Comparison of ENCODE assay signal across 8 mouse cellular contexts in genomic region chr7:19817382-19818105, GRCm38 (mm10). TPM values are rescaled to one million over a fixed set of nuclear protein-coding genes. Genes with fewer than 3 reads are reported as not detected.
DNase-seq lines count a peak whose midpoint lies in the region; ATAC-seq and TF ChIP-seq lines count a peak whose summit lies in the region.

No protein-coding gene starts in this region.

- no peak for TF ChIP-seq CTCF in layer of hippocampus, adult 2 months (conservative IDR thresholded peaks at IDR 0.05)

- peaks cover 82% of the 10 kb centered on the region for H3K27me3 ChIP-seq in heart, embryonic 10.5 days (ENCODE audit: insufficient read depth, poor library complexity, severe bottlenecking)

- H3K36me3 ChIP-seq in heart, embryonic 10.5 days, result no peaks in the 10 kb centered on the region
- peaks cover 28% of the 10 kb centered on the region for H3K36me3 ChIP-seq in macrophage (ENCODE audit: inconsistent target)

- no peaks in the 10 kb centered on the region for H3K9me3 ChIP-seq in heart, embryonic 10.5 days

- peak overlapping the region; percentile 59 for H3K27ac ChIP-seq in heart, embryonic 10.5 days
- peak overlapping the region; percentile 89 for H3K27ac ChIP-seq in macrophage
- H3K27ac ChIP-seq in layer of hippocampus, adult 2 months, result no peak overlapping the region

- WGBS in heart, embryonic 10.5 days, result 8% methylated on average over 15 of the region's 15 CpGs
- 14% methylated on average over 14 of the region's 15 CpGs for whole genome bisulfite sequencing in macrophage (ENCODE audit: missing documents)

- H3K4me3 ChIP-seq in heart, embryonic 10.5 days, result peak overlapping the region; percentile 59
- H3K4me3 ChIP-seq in macrophage (ENCODE audit: inconsistent target), result peak overlapping the region; percentile 59
- H3K4me3 ChIP-seq in layer of hippocampus, adult 2 months, result no peak overlapping the region; the same call in 1 of the 2 replicates

- H3K4me1 ChIP-seq in heart, embryonic 10.5 days, result peaks cover 39% of the 10 kb centered on the region

- peak; percentile 27 to 28 for DNase-seq in frontal cortex, postnatal 36 days (ENCODE audit: low spot score in 2 of 2)
- peak; percentile 54 for DNase-seq in embryo, embryonic 9.5 days (ENCODE audit: extremely low spot score)
- DNase-seq in heart, embryonic 10.5 days (ENCODE audit: low spot score), result no peak
- peak; percentile 85 for DNase-seq in kidney, postnatal 10 days
- DNase-seq in right cerebral cortex, postnatal 25 days, result peak; percentile 33
- no peak for DNase-seq in layer of hippocampus, adult 2 months (ENCODE audit: low spot score in 2 of 2)

- ATAC-seq in frontal cortex, adult (ENCODE audit: low TSS enrichment), result no peak

- H3K79me2 ChIP-seq in macrophage (ENCODE audit: inconsistent target), result peaks cover 55% of the 10 kb centered on the region; the same call in 1 of the 2 replicates

RNA-seq across cellular contexts. Expression of gene Bcl3, which starts 5.0 kb away (rescaled TPM):
- 1.3 and 2.7 TPM in 2 replicates for polyA plus RNA-seq in heart, embryonic 10.5 days (2016; fragmentation: Nextera tagmentation; extraction: Ambion mirVana)
- total RNA-seq in macrophage (2018; cell fraction: chromatin; rRNA removed), result 100 to 1,000 TPM in 19 of 26 experiments, 10 to 100 TPM in 7; 42.2 to 379 (median 140) TPM
- total RNA-seq in macrophage (2018; cell fraction: cytosol; rRNA removed), result 100 to 1,000 TPM in 3 of 26 experiments, 10 to 100 TPM in 23; 34.3 to 219 (median 64.3) TPM
- total RNA-seq in macrophage (2018; cell fraction: nucleus; rRNA removed), result 100 to 1,000 TPM in 12 of 26 experiments, 10 to 100 TPM in 14; 38.6 to 381 (median 86.0) TPM
- polyA plus RNA-seq in macrophage (2018), result 11.2 to 30.9 TPM (median 23.0 TPM) in 3 replicates
- under 1 TPM; 0.46 to 0.83 TPM for total RNA-seq in layer of hippocampus, adult 2 months (2021)

RNA-seq across cellular contexts. Expression of gene Cblc, which starts 20.9 kb away (rescaled TPM):
- 1.1 and 1.2 TPM in 2 replicates for polyA plus RNA-seq in heart, embryonic 10.5 days (2016; fragmentation: Nextera tagmentation; extraction: Ambion mirVana)
- not detected for total RNA-seq in macrophage (2018; cell fraction: chromatin; rRNA removed)
- total RNA-seq in macrophage (2018; cell fraction: cytosol; rRNA removed), result not detected
- 1 to 10 TPM in 1 of 26 experiments, not detected in 25; 1.5 TPM for total RNA-seq in macrophage (2018; cell fraction: nucleus; rRNA removed)
- polyA plus RNA-seq in macrophage (2018), result not detected in 3 replicates
- total RNA-seq in layer of hippocampus, adult 2 months (2021), result not detected

RNA-seq across cellular contexts. Expression of gene Gm19345, which starts 34.3 kb away (rescaled TPM):
- polyA plus RNA-seq in heart, embryonic 10.5 days (2016; fragmentation: Nextera tagmentation; extraction: Ambion mirVana), result not detected in 2 replicates
- total RNA-seq in macrophage (2018; cell fraction: chromatin; rRNA removed), result 1 to 10 TPM in 1 of 26 experiments, under 1 TPM in 3, not detected in 22; 0.53 to 1.4 (median 0.89) TPM
- total RNA-seq in macrophage (2018; cell fraction: cytosol; rRNA removed), result under 1 TPM in 2 of 26 experiments, not detected in 24; 0.11 to 0.14 TPM
- under 1 TPM in 5 of 26 experiments, not detected in 21; 0.54 to 0.77 (median 0.65) TPM for total RNA-seq in macrophage (2018; cell fraction: nucleus; rRNA removed)
- polyA plus RNA-seq in macrophage (2018), result not detected in 3 replicates
- total RNA-seq in layer of hippocampus, adult 2 months (2021), result 1 to 10 TPM in 1 of 2 experiments, under 1 TPM in 1; 0.86 to 1.6 TPM

RNA-seq across cellular contexts. Expression of gene Ceacam16, which starts 43.6 kb away (rescaled TPM):
- 0.09 TPM in 1 of 2 replicates, not detected in the other for polyA plus RNA-seq in heart, embryonic 10.5 days (2016; fragmentation: Nextera tagmentation; extraction: Ambion mirVana)
- 10 to 100 TPM in 1 of 26 experiments, 1 to 10 TPM in 25; 2.7 to 11.9 (median 5.6) TPM for total RNA-seq in macrophage (2018; cell fraction: chromatin; rRNA removed)
- 1 to 10 TPM in 1 of 26 experiments, under 1 TPM in 25; 0.20 to 1.1 (median 0.32) TPM for total RNA-seq in macrophage (2018; cell fraction: cytosol; rRNA removed)
- total RNA-seq in macrophage (2018; cell fraction: nucleus; rRNA removed), result 1 to 10 TPM; 1.7 to 7.0 (median 3.7) TPM
- 0.18 to 0.82 TPM (median 0.22 TPM) in 3 replicates for polyA plus RNA-seq in macrophage (2018)
- not detected for total RNA-seq in layer of hippocampus, adult 2 months (2021)

RNA-seq across cellular contexts. Expression of gene Bcam, which starts 46.7 kb away (rescaled TPM):
- 140 and 193 TPM in 2 replicates for polyA plus RNA-seq in heart, embryonic 10.5 days (2016; fragmentation: Nextera tagmentation; extraction: Ambion mirVana)
- 1 to 10 TPM in 2 of 26 experiments, under 1 TPM in 3, not detected in 21; 0.35 to 3.0 (median 0.62) TPM for total RNA-seq in macrophage (2018; cell fraction: chromatin; rRNA removed)
- under 1 TPM; 0.06 to 0.91 (median 0.33) TPM for total RNA-seq in macrophage (2018; cell fraction: cytosol; rRNA removed)
- total RNA-seq in macrophage (2018; cell fraction: nucleus; rRNA removed), result 1 to 10 TPM in 4 of 26 experiments, under 1 TPM in 13, not detected in 9; 0.25 to 2.5 (median 0.57) TPM
- 0.12 to 0.15 TPM (median 0.14 TPM) in 3 replicates for polyA plus RNA-seq in macrophage (2018)
- 10 to 100 TPM in 1 of 2 experiments, 1 to 10 TPM in 1; 9.2 to 14.8 TPM for total RNA-seq in layer of hippocampus, adult 2 months (2021)

Comparison
In these comparisons a context has a peak if more than half of its experiments do, and no peak if none do; other contexts are left out.
1. DNase-seq: peak in frontal cortex, postnatal 36 days (2 of 2), embryo, embryonic 9.5 days (single experiment), kidney, postnatal 10 days (single experiment) and right cerebral cortex, postnatal 25 days (single experiment); none in heart, embryonic 10.5 days (single experiment) and layer of hippocampus, adult 2 months (0 of 2).